Mouse (Mus musculus) heart, embryonic 10.5 days (tissue): ENCODE results near the gene Arhgef38. TPM values are rescaled to one million over a fixed set of nuclear protein-coding genes. Genes with fewer than 3 reads are reported as not detected.

ENCODE experiments used
- DNase-seq: peaks from one replicate; pipeline ENCODE4 v3.0.0-alpha.2; 2017; ENCODE audit warnings: low spot score
- H3K27ac ChIP-seq: fragments of 300-500 bp; sonication (generic); 2 replicates; pipeline ENCODE4 v1.5.1; 2016; ENCODE audit warnings: mild to moderate bottlenecking
- H3K27me3 ChIP-seq: fragments of 300-500 bp; sonication (generic); 2 replicates; pipeline ENCODE4 v1.6.1; 2016; ENCODE audit warnings: mild to moderate bottlenecking; ENCODE audit not compliant: poor library complexity, insufficient read depth, severe bottlenecking
- H3K36me3 ChIP-seq: fragments of 300-500 bp; sonication (generic); 2 replicates; pipeline ENCODE4 v1.6.1; 2016; ENCODE audit warnings: mild to moderate bottlenecking, moderate library complexity
- H3K4me1 ChIP-seq: fragments of 300-500 bp; sonication (generic); 2 replicates; pipeline ENCODE4 v1.6.1; 2016; ENCODE audit warnings: mild to moderate bottlenecking
- H3K4me3 ChIP-seq: fragments of 300-500 bp; sonication (generic); 2 replicates; pipeline ENCODE4 v1.5.1; 2016; ENCODE audit warnings: mild to moderate bottlenecking, moderate library complexity
- H3K9me3 ChIP-seq: fragments of 300-500 bp; sonication (generic); 2 replicates; pipeline ENCODE4 v1.6.1; 2016; ENCODE audit warnings: mild to moderate bottlenecking, moderate library complexity
- WGBS: fragments of 180-500 bp; shearing (Covaris S2); methylation state at CpG from one replicate; pipeline ENCODE4 v1.1.7; 2016; 5-methylcytosine and 5-hydroxymethylcytosine counted together
- polyA plus RNA-seq: library from polyadenylated mRNA; unstranded; fragments of >200 nt; fragmentation: Nextera tagmentation; extraction: Ambion mirVana; gene quantifications from 2 replicates; pipeline ENCODE4 v1.2.1, GENCODE M21; 2016

Gene Arhgef38
- polyA plus RNA-seq, 1 experiment from 2014 or later: not detected

- Histone ChIP-seq H3K4me1 (no peaks in the 10 kb centered on the region), H3K27me3 (no peaks in the 10 kb centered on the region), H3K27ac (no peak overlapping the region), H3K36me3 (no peaks in the 10 kb centered on the region), H3K9me3 (no peaks in the 10 kb centered on the region), H3K4me3 (no peak overlapping the region)
- WGBS: 82% methylated on average over 8 of the region's 8 CpGs
- no peak for DNase-seq
Observed at GRCm38 (mm10) chr3:133154683-133155082, 80.1 kb downstream of the Arhgef38 start.

DNA sequence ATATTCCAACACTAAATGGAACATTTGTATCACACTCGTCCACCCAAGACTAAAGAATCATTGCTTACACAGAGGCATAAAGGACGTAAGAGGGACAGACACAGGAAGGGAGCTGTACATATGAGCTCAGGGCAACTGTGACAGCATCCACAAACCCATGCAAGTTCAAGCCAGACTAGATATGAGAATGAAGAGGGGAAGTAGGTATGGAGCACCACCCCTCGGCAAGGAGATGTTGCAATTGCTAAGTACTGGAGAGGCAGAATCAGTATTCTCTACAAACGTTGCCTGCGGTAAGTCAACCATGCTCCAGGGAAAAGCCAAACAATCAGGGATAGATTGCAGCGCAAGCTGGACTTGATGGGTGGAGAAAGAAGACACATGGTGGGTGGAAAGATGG is 81.1 kb downstream of the Arhgef38 start:
- WGBS: 77% methylated on average over 6 of the region's 6 CpGs
- H3K27ac ChIP-seq: no peak overlapping the region
- no peaks in the 10 kb centered on the region for H3K9me3 ChIP-seq
- H3K4me1 ChIP-seq: no peaks in the 10 kb centered on the region
- DNase-seq: no peak
- no peaks in the 10 kb centered on the region for H3K27me3 ChIP-seq
- no peaks in the 10 kb centered on the region for H3K36me3 ChIP-seq
- H3K4me3 ChIP-seq: no peak overlapping the region

GRCm38 (mm10) chr3:133152831-133153230 is 81.9 kb downstream of the Arhgef38 start:
- Histone ChIP-seq H3K27me3 (no peaks in the 10 kb centered on the region), H3K4me3 (no peak overlapping the region), H3K9me3 (no peaks in the 10 kb centered on the region), H3K36me3 (no peaks in the 10 kb centered on the region), H3K27ac (no peak overlapping the region), H3K4me1 (no peaks in the 10 kb centered on the region)
- DNase-seq: no peak
- WGBS: 38% methylated on average over 1 of the region's 1 CpGs

GRCm38 (mm10) chr3:133151629-133152028 is 83.1 kb downstream of the Arhgef38 start:
- no peak overlapping the region for H3K4me3 ChIP-seq
- no peak overlapping the region for H3K27ac ChIP-seq
- DNase-seq: no peak
- WGBS: 83% methylated on average over 6 of the region's 6 CpGs
- no peaks in the 10 kb centered on the region for H3K36me3 ChIP-seq
- no peaks in the 10 kb centered on the region for H3K9me3 ChIP-seq
- no peaks in the 10 kb centered on the region for H3K27me3 ChIP-seq
- no peaks in the 10 kb centered on the region for H3K4me1 ChIP-seq

DNA sequence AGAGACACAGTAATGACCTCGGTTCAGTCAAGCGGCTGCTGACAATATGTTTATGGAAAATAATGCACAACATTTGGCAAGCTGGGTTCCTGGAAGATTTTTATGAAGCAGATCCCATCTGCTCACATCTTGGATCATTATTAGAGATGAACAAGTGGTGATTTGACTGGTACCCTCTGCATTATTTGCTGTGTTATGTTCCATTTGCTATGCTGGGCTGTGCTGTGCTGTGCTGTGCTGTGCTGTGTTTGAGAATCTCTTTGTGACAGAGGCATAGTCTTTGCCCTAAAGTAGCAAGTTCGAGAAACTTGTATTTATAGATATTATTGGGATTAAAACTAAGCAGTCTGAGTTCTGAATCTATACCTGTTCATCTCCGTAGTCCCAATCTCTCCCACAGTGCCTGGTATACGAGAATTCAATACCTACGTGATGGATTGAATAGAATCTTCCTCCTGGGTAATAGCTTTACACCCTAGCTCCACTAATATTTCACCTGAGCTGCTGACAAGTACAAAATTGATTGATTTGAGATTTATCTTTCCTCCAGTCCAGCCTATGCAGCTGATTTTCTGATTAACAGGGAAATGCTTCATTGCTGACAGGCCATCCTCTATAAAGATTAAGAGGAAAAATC is 90.1 kb downstream of the Arhgef38 start:
- Histone ChIP-seq H3K27ac (no peak overlapping the region), H3K36me3 (no peaks in the 10 kb centered on the region), H3K4me1 (no peaks in the 10 kb centered on the region), H3K9me3 (no peaks in the 10 kb centered on the region), H3K27me3 (no peaks in the 10 kb centered on the region), H3K4me3 (no peak overlapping the region)
- DNase-seq: no peak
- 81% methylated on average over 6 of the region's 6 CpGs for WGBS

DNA sequence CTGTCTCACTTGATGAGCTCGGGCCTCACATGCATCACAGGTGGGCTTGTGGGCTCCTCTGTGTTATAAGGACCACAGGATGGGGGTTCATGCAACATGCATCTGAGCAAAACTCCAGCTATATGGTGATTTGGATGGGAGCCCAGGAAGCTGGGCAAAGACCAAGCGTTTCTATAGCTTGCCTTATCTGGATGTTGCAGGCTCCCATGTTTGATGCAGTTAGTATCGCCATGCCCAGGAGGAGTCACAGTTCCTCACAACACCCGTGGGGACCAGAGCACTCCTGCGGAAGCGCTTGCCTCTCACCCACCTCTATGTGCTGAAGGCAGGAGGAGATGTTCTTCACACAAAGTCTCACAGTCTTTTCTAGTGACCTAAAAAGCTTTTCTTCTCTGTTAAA is 92.9 kb downstream of the Arhgef38 start:
- WGBS: 84% methylated on average over 6 of the region's 6 CpGs
- no peaks in the 10 kb centered on the region for H3K36me3 ChIP-seq

DNA sequence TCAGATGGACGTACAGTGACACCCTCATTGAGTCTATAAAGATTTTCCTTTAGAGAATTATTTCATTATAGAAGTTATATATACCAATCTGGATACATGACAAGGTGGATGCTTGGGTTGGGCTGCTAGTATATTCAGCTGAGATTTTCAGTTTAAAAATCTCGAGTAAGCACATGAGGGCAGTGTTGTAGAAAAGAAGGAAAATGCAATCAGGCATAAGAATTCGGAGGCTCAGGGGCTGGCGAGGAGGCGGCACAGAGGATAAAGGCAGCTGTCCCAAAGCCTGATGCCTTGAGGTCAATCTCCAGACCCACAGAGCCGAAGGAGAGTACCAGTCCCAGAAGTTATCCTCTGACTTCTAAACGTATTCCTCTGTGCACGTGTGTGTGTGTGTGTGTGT is 102.1 kb downstream of the Arhgef38 start:
- no peak overlapping the region for H3K27ac ChIP-seq
- WGBS: 71% methylated on average over 8 of the region's 8 CpGs
- no peak overlapping the region for H3K4me3 ChIP-seq
- no peaks in the 10 kb centered on the region for H3K27me3 ChIP-seq
- no peaks in the 10 kb centered on the region for H3K36me3 ChIP-seq
- no peak for DNase-seq
- no peaks in the 10 kb centered on the region for H3K9me3 ChIP-seq
- H3K4me1 ChIP-seq: no peaks in the 10 kb centered on the region

More for the DNA sequence above, 92.9 kb downstream of the Arhgef38 start:
- Histone ChIP-seq H3K27me3 (no peaks in the 10 kb centered on the region), H3K9me3 (no peaks in the 10 kb centered on the region), H3K4me3 (no peak overlapping the region), H3K4me1 (no peaks in the 10 kb centered on the region), H3K27ac (no peak overlapping the region)
- no peak for DNase-seq

- no peaks in the 10 kb centered on the region for H3K36me3 ChIP-seq
- H3K9me3 ChIP-seq: no peaks in the 10 kb centered on the region
- no peaks in the 10 kb centered on the region for H3K27me3 ChIP-seq
- H3K4me1 ChIP-seq: no peaks in the 10 kb centered on the region
- 89% methylated on average over 5 of the region's 5 CpGs for WGBS
- H3K4me3 ChIP-seq: no peak overlapping the region
- no peak for DNase-seq
- no peak overlapping the region for H3K27ac ChIP-seq
Observed at GRCm38 (mm10) chr3:133131372-133131771, 103.4 kb downstream of the Arhgef38 start.

- WGBS: 52% methylated on average over 1 of the region's 1 CpGs
- H3K27me3 ChIP-seq: no peaks in the 10 kb centered on the region
- no peaks in the 10 kb centered on the region for H3K9me3 ChIP-seq
- no peaks in the 10 kb centered on the region for H3K4me1 ChIP-seq
- no peak overlapping the region for H3K27ac ChIP-seq
- peaks cover 19% of the 10 kb centered on the region for H3K36me3 ChIP-seq
- no peak overlapping the region for H3K4me3 ChIP-seq
- DNase-seq: no peak
Observed at GRCm38 (mm10) chr3:133113281-133113680, 121.5 kb downstream of the Arhgef38 start.

- H3K4me1 ChIP-seq: no peaks in the 10 kb centered on the region
- no peak overlapping the region for H3K4me3 ChIP-seq
- H3K27ac ChIP-seq: no peak overlapping the region
- H3K27me3 ChIP-seq: no peaks in the 10 kb centered on the region
- H3K9me3 ChIP-seq: no peaks in the 10 kb centered on the region
- WGBS: 27% methylated on average over 2 of the region's 2 CpGs
- peaks cover 31% of the 10 kb centered on the region for H3K36me3 ChIP-seq
- no peak for DNase-seq
Observed at GRCm38 (mm10) chr3:133111741-133112140, 123.0 kb downstream of the Arhgef38 start.

- Histone ChIP-seq H3K27me3 (no peaks in the 10 kb centered on the region), H3K4me1 (no peaks in the 10 kb centered on the region), H3K36me3 (peaks cover 44% of the 10 kb centered on the region), H3K27ac (no peak overlapping the region), H3K9me3 (no peaks in the 10 kb centered on the region), H3K4me3 (no peak overlapping the region)
- WGBS: 90% methylated on average over 4 of the region's 4 CpGs
- DNase-seq: no peak
Observed at GRCm38 (mm10) chr3:133109844-133110243, 124.9 kb downstream of the Arhgef38 start.

DNA sequence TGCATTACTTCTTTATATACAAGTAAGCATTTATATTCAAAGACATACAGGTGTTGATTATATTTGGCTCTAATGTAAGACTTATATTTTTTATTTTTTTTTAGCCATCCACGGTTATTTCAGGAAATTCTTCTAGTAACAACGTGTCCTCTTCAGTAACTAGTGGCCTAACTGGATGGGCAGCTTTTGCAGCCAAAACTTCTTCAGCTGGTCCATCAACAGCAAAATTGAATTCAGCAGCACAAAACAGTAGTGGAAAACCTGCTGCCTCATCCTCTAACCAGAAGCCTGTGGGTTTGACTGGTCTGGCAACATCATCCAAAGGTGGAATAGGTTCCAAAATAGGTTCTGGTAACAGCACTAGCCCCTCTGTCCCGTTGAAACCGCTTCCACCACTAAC is 126.0 kb downstream of the Arhgef38 start:
- Histone ChIP-seq H3K4me1 (no peaks in the 10 kb centered on the region), H3K27me3 (no peaks in the 10 kb centered on the region), H3K27ac (no peak overlapping the region), H3K4me3 (no peak overlapping the region), H3K36me3 (peaks cover 53% of the 10 kb centered on the region), H3K9me3 (no peaks in the 10 kb centered on the region)
- no peak for DNase-seq
- WGBS: 95% methylated on average over 4 of the region's 4 CpGs

DNA sequence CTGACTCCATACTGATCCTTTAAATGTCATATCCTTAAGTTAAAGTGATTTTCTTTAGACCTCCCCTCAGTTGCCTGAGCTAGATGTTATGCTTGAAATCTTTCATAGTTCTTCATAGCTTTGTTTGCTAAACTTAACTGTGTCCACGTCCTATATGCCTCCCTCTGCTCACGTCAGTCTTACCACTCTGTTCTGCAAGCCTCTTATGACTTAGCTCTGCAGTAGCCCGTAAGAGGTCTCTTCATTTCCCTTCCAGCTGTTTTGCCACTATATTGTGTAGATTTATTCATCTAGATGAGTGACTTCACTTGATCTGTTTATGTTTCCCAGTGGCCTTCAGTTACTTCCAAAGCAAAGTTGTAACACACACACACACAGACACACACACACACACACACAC is 130.3 kb downstream of the Arhgef38 start:
- H3K36me3 ChIP-seq: peaks cover 76% of the 10 kb centered on the region
- 92% methylated on average over 3 of the region's 3 CpGs for WGBS
- no peak for DNase-seq

GRCm38 (mm10) chr3:133103768-133104167 is 131.0 kb downstream of the Arhgef38 start:
- H3K4me3 ChIP-seq: no peak overlapping the region
- no peaks in the 10 kb centered on the region for H3K27me3 ChIP-seq
- H3K9me3 ChIP-seq: no peaks in the 10 kb centered on the region
- H3K4me1 ChIP-seq: no peaks in the 10 kb centered on the region
- H3K27ac ChIP-seq: no peak overlapping the region
- H3K36me3 ChIP-seq: peaks cover 70% of the 10 kb centered on the region
- DNase-seq: no peak
- 86% methylated on average over 3 of the region's 3 CpGs for WGBS

More for the DNA sequence above, 130.3 kb downstream of the Arhgef38 start:
- Histone ChIP-seq H3K27ac (no peak overlapping the region), H3K4me3 (no peak overlapping the region), H3K9me3 (no peaks in the 10 kb centered on the region), H3K4me1 (no peaks in the 10 kb centered on the region), H3K27me3 (no peaks in the 10 kb centered on the region)
